In genomic region chr16:92412888-92413287, GRCm38 (mm10) we compare ENCODE assay signal across 11 mouse cellular contexts. TPM values are rescaled to one million over a fixed set of nuclear protein-coding genes. Genes with fewer than 3 reads are reported as not detected.
DNase-seq lines count a peak whose midpoint lies in the region; ATAC-seq lines count a peak whose summit lies in the region.
"Had no signal": no experiment of that assay in that cellular context is flagged by ENCODE, and none has a peak within 500 bp of the region (broad histone marks: within the 10 kb centered on the region; RNA-seq: fewer than 3 reads in every experiment).

No protein-coding gene starts in this region.

- peak overlapping the region; percentile 79 for H3K27ac ChIP-seq in heart, embryonic 13.5 days (replicated peaks)
- H3K27ac ChIP-seq in midbrain, embryonic 10.5 days (replicated peaks): peak overlapping the region; percentile 76
- no peak overlapping the region for H3K27ac ChIP-seq in midbrain, embryonic 15.5 days
- H3K27ac ChIP-seq in hindbrain, embryonic 14.5 days: no peak overlapping the region
- H3K27ac ChIP-seq: liver, embryonic 14.5 days had no signal

- no peak for DNase-seq in heart, postnatal 10 days
- no peak for DNase-seq in midbrain, embryonic 10.5 days (ENCODE audit: low spot score)
- DNase-seq in hindbrain, embryonic 14.5 days (ENCODE audit: low spot score): no peak
- peak; percentile 36 for DNase-seq in retina, embryonic 14.5 days (ENCODE audit: low spot score)
- DNase-seq in spleen, postnatal 14 days (ENCODE audit: low spot score in 2 of 2): no peak
- no peak for DNase-seq in cerebellum, postnatal 36 days
- DNase-seq: layer of hippocampus, adult 9-11 months had no signal

- 0 out of 2 replicates have a peak, but pooled peaks cover 4% of the 10 kb centered on the region for H3K36me3 ChIP-seq in heart, embryonic 13.5 days
- peaks cover 4% of the 10 kb centered on the region; the same call in 1 of the 2 replicates for H3K36me3 ChIP-seq in midbrain, embryonic 10.5 days
- H3K36me3 ChIP-seq in midbrain, embryonic 15.5 days (replicated peaks): no peaks in the 10 kb centered on the region
- H3K36me3 ChIP-seq in hindbrain, embryonic 14.5 days (replicated peaks; ENCODE audit: control insufficient read depth, insufficient read depth): no peaks in the 10 kb centered on the region

- H3K4me1 ChIP-seq in heart, embryonic 13.5 days: peaks cover 70% of the 10 kb centered on the region
- H3K4me1 ChIP-seq in midbrain, embryonic 10.5 days: peaks cover 40% of the 10 kb centered on the region
- peaks cover 11% of the 10 kb centered on the region for H3K4me1 ChIP-seq in midbrain, embryonic 15.5 days
- H3K4me1 ChIP-seq in hindbrain, embryonic 14.5 days (replicated peaks; ENCODE audit: control insufficient read depth, insufficient read depth, low read length): peaks cover 6% of the 10 kb centered on the region; the same call in 1 of the 2 replicates

- no peak for ATAC-seq in heart, embryonic 13.5 days (ENCODE audit: extremely low read depth, insufficient number of reproducible peaks, low FRiP score, low TSS enrichment)
- no peak for ATAC-seq in midbrain, embryonic 15.5 days (replicated peaks)
- ATAC-seq in hindbrain, embryonic 14.5 days (ENCODE audit: low FRiP score): no peak

- intact Hi-C loops in heart, postnatal 10 days (cut with DNase I): no loop called here

- H3K9ac ChIP-seq in heart, embryonic 13.5 days: peak overlapping the region; percentile 65
- H3K9ac ChIP-seq in midbrain, embryonic 15.5 days: no peak overlapping the region
- peak overlapping the region; percentile 29; the same call in 1 of the 2 replicates for H3K9ac ChIP-seq in hindbrain, embryonic 14.5 days
- H3K9ac ChIP-seq: liver, embryonic 14.5 days had no signal

- 28% methylated on average over 7 of the region's 7 CpGs for WGBS in heart, embryonic 13.5 days
- 45% methylated on average over 7 of the region's 7 CpGs for WGBS in midbrain, embryonic 10.5 days
- WGBS in midbrain, embryonic 15.5 days: 17% methylated on average over 7 of the region's 7 CpGs
- 14% methylated on average over 7 of the region's 7 CpGs for WGBS in hindbrain, embryonic 14.5 days

- H3K27me3 ChIP-seq in heart, embryonic 13.5 days (replicated peaks): no peaks in the 10 kb centered on the region
- H3K27me3 ChIP-seq in midbrain, embryonic 10.5 days (ENCODE audit: low read depth, poor library complexity, severe bottlenecking): no peaks in the 10 kb centered on the region
- H3K27me3 ChIP-seq in midbrain, embryonic 15.5 days (replicated peaks): no peaks in the 10 kb centered on the region
- no peaks in the 10 kb centered on the region for H3K27me3 ChIP-seq in hindbrain, embryonic 14.5 days (ENCODE audit: control insufficient read depth, insufficient read depth, low read length)

- no peaks in the 10 kb centered on the region for H3K9me3 ChIP-seq in heart, embryonic 13.5 days
- no peaks in the 10 kb centered on the region for H3K9me3 ChIP-seq in midbrain, embryonic 10.5 days (replicated peaks)
- no peaks in the 10 kb centered on the region for H3K9me3 ChIP-seq in midbrain, embryonic 15.5 days
- H3K9me3 ChIP-seq in hindbrain, embryonic 14.5 days (ENCODE audit: control insufficient read depth, low read length): no peaks in the 10 kb centered on the region

- H3K4me2 ChIP-seq in heart, embryonic 13.5 days: no peak overlapping the region
- no peak overlapping the region for H3K4me2 ChIP-seq in midbrain, embryonic 15.5 days
- H3K4me2 ChIP-seq in hindbrain, embryonic 14.5 days (replicated peaks): no peak overlapping the region

- H3K4me3 ChIP-seq in heart, embryonic 13.5 days: no peak overlapping the region
- H3K4me3 ChIP-seq in midbrain, embryonic 10.5 days: no peak overlapping the region
- H3K4me3 ChIP-seq in midbrain, embryonic 15.5 days: no peak overlapping the region
- H3K4me3 ChIP-seq in hindbrain, embryonic 14.5 days (replicated peaks; ENCODE audit: low read length): no peak overlapping the region

RNA-seq across cellular contexts. Expression of gene Kcne1, which starts 53.6 kb away (rescaled TPM):
- polyA plus RNA-seq in heart, embryonic 13.5 days (2015; fragmentation: Nextera tagmentation; extraction: Ambion mirVana): 105 and 125 TPM in 2 replicates
- total RNA-seq in heart, postnatal 10 days (2021): 100 to 1,000 TPM; 415 to 442 TPM
- polyA plus RNA-seq in midbrain, embryonic 10.5 days (2016; fragmentation: Nextera tagmentation; extraction: Ambion mirVana): 0.41 and 0.55 TPM in 2 replicates
- polyA plus RNA-seq in midbrain, embryonic 15.5 days (2015; fragmentation: Nextera tagmentation; extraction: Ambion mirVana): 0.31 TPM in 1 of 2 replicates, not detected in the other
- polyA plus RNA-seq in hindbrain, embryonic 14.5 days (2014; fragmentation: Nextera tagmentation; extraction: Ambion mirVana): 0.23 TPM in 1 of 2 replicates, not detected in the other
- polyA plus RNA-seq: liver, embryonic 14.5 days; small intestine, adult 2 months had no signal

RNA-seq across cellular contexts. Expression of gene Rcan1, which starts 57.8 kb away (rescaled TPM):
- 103 and 133 TPM in 2 replicates for polyA plus RNA-seq in heart, embryonic 13.5 days (2015; fragmentation: Nextera tagmentation; extraction: Ambion mirVana)
- total RNA-seq in heart, postnatal 10 days (2021): 10 to 100 TPM; 87.4 to 90.2 TPM
- polyA plus RNA-seq in midbrain, embryonic 10.5 days (2016; fragmentation: Nextera tagmentation; extraction: Ambion mirVana): 38.8 and 40.6 TPM in 2 replicates
- polyA plus RNA-seq in midbrain, embryonic 15.5 days (2015; fragmentation: Nextera tagmentation; extraction: Ambion mirVana): 82.1 and 82.9 TPM in 2 replicates
- 76.8 and 92.3 TPM in 2 replicates for polyA plus RNA-seq in hindbrain, embryonic 14.5 days (2014; fragmentation: Nextera tagmentation; extraction: Ambion mirVana)

Comparison
In these comparisons a context has a peak if more than half of its experiments do, and no peak if none do; other contexts are left out.
1. H3K27ac ChIP-seq: peak in heart, embryonic 13.5 days (single experiment) and midbrain, embryonic 10.5 days (single experiment); none in midbrain, embryonic 15.5 days (single experiment) and hindbrain, embryonic 14.5 days (single experiment).
2. RNA of gene Kcne1, which starts 53.6 kb away (polyA plus RNA-seq): 105 to 125 TPM in heart, embryonic 13.5 days; 0.41 to 0.55 TPM in midbrain, embryonic 10.5 days, 0.23 TPM in hindbrain, embryonic 14.5 days and 0.31 TPM in midbrain, embryonic 15.5 days; every median in the first group is over 10 times any median in the second.